Mouse (Mus musculus) CD4-positive helper T cell, adult 2 months (primary cell): ENCODE results near the gene Syt16.

Experiments
- DNase-seq: peaks from one replicate; pipeline ENCODE4 v3.0.0-alpha.2; 2012; ENCODE audit warnings: low read depth, missing footprints, low spot score

Gene Syt16

DNA sequence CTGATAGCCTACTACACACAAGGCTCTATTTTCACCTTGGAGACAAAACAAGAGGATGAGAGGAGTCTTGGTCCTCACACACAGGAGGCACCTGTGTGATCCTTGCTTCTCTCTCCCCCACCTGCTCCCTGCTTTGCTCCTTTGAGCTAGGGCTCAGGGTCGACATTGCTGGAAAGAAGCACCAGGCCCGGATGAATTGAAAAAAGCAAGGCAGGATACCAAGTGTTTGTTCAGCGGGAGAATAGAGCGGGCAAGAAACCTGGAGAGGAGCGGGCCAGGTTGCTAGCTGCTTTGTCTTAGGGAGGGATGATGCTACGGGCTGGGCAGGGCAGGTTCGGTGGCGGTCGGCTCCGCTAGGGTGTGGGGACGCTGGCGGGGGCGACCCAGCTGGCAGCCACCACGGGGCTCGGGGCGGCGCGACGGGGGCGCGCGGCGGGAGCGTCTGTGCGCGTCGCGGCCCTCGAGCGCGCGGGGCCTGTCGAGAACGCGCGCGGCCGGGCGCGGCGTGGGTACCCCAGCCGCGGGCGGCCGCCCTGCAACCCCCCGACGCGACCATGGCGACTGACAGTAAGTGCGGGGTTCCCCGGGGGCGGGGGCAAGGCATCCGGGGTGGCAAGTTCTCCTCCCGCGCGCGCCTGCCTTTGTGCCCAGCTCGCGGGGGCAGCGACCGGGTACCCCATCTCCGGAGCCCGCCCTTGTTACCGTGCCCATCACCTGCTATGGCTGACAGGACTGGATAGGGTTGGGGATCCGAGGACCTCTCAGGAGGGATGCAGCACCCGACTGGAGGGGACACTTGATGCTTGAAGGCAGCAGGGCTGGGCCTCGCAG is at the start of gene Syt16:
TSS of gene Syt16 (plus strand) at position 365 of the 831 bp plus-strand sequence.
- DNase-seq: no peak

DNA sequence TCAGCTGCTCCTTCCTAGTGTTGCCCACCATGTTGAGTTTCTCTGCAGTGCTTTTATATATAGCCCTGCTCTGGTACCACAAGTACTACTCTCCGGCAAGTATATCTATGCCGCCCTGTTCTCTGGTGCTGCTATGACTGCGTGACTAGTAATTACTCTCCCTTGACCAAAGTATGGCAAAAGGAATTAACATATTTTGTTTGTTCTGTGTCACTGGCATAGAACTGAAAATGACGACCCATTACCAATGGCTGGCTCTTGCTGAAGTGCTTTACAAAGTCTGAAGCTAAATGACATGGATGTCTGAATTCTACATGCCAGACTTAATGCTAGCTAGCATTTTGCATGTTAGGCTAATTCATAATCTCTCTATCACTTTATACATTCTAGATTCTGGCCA is 49.0 kb upstream of the Syt16 start:
- no peak for DNase-seq

- DNase-seq: peak; percentile 19
Observed at GRCm38 (mm10) chr12:73949318-73950058, 48.0 kb upstream of the Syt16 start.

DNA sequence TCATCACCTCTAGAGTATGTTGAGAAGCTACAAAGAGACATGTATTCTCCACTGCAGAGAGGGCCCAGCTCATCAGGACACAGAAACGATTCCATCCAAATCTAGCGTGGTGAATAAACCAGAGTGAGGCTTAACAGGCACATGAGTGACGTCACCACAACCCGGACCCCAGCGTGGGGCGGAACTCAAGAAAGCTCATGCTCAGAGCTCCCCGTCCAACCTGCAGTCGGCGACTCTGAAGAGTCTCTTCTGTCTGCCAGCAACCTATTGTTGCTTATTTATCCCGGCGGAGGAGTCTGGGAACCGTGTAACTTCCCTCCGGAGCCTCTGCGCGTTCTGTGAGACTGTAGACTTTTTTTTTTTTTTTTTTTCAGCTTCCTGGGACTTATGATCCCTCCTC is 44.6 kb upstream of the Syt16 start:
- DNase-seq: peak; percentile 66

- peak; percentile 50 for DNase-seq
Observed at GRCm38 (mm10) chr12:73953420-73954186, 43.9 kb upstream of the Syt16 start.

DNA sequence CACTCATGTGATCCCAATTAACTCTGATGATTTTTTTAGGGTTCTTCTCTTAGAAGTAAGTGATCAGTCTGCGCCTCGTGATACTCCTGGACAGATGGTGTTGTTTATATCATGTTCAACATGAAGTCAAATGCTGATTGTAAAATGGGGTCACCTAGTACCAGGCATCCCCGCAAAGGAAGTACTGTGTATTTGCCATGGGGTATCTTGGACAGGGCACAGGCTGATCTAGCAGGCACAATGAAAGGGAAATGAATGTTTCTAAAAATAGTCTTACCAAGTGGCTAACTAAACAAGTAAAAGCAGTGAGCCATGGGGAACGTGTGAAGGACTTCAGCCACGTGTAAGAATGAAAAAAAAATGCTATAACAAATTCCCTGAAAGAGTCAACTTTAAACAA is 42.7 kb upstream of the Syt16 start:
- no peak for DNase-seq

DNA sequence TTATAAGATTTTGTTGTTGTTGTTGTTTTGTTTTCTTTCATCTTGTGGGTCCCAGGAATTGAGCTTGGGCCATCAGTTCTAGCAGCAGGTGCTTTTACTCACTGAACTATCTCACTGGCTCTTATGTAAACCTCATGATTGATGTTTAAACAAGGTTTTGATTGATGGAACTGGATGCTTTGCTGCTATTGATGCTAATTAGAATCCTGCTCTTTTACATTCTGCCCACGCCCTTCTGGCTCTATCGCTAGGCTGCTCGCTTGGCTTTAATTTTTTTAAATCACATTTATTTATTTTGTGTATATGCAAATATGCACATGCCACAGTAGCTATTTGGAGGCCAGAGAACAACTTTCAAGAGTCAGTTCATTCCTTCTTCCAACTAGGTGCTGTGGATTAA is 39.8 kb upstream of the Syt16 start:
- DNase-seq: no peak

- DNase-seq: no peak
Observed at GRCm38 (mm10) chr12:73958830-73959229, 38.6 kb upstream of the Syt16 start.

DNA sequence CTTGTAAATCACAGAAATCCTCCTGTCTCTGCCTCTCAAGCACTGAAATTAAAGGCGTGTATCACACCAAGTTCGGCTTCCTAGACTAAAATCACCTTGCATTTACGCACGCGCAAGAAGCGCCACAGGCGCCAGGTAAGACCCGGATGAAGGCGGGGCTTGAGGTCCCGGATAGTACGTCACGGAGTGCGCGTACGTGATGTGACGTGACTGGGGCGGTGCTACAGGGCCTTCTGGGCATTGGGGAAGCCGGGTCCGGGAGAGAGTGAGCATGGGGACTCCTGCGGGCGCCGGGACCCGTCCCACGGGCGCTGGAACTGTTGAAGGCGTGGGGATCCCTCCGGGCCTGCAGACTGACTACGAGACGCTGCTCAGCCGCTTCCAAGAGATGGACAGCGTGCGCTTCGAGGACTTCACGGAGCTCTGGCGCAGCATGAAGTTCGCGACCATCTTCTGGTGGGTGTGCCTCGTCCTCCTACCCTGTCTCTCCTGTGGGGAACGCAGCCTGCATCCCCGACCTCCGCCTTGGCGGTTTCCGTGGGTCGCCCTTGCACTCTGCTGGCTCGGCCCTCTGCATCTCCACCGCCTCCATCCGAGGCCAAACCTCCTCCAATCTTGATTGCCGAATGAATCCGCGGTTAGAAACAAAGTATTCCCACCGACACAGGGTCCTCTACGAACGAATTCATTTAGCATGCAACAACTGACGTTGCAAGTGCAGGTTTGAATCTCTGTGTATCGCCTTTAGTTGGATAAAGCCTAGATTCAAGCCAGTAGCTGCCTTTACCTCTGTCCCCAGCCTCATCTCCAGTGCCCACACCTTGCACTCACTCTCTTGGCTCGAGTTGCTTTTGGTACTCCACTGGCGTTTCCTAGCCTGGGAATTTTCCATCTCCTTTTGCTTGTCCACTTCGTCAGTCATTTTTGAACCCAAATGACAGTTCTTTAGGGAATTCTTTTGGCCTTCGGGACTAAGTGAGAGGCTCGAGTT is 32.9 kb upstream of the Syt16 start, which contains the start of gene Snapc1:
TSS of gene Snapc1 (plus strand) at position 191 of the 991 bp plus-strand sequence.
- peak; percentile 97 for DNase-seq

GRCm38 (mm10) chr12:73969142-73969541 is 28.3 kb upstream of the Syt16 start:
- DNase-seq: no peak

DNA sequence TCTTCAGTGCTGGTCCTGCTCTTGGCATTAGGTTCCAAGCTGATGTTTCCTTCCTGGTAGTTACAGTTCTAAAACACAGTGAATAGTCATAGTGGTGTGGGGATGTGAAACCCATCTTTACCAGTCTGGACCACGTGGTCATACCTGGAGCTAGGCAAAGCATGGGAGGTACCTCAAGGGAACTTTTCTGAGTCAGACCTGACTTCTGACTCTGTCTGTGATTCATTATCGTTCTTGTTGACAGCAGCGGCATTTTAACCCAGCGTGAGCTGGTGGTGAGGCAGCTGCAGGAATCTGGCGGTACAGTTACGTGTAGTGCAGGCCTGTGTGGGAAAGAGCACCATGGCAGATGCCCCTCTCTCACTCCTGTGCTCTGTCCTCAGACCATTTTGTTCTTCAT is 22.9 kb upstream of the Syt16 start:
- no peak for DNase-seq

DNA sequence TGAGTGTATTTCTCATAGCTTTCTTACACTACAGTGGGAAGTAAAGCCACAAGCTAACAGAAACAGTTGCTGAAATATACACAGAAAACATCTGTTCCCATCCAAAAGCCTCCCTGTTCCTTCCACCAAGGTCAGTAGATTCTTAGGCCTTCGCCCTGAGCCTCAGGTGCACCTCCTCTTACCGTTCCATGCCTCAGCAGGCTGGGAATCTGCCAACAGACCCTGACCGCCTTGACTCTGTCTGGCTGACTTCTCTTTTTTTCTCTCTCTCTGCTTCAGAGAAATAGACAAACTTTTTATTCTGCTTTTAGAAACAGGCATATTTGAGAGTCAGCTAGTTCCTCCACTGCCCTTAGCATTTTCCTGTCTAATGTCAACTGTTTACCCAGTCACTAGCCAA is 19.3 kb upstream of the Syt16 start:
- no peak for DNase-seq

GRCm38 (mm10) chr12:73979667-73980066 is 17.8 kb upstream of the Syt16 start:
- no peak for DNase-seq

DNA sequence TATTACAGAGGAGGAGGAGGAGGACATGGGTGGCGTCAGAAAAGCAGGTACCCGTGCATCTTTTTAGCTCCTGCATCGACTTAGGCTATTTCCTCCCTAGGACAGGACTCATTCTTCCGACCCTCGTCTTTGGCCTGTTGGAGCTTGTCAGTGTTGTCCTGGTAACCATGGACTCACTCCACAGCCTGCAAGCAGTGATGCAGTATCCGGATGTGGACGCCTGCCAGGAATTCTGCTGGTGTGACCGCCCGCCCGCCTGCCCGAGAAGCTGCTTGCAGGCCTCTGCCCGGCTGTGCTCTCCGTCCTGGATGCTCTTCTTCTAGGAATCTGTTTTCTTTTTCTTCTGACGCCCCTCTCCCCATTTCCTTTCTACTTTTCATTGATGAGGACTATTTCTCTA is 14.9 kb upstream of the Syt16 start:
- DNase-seq: no peak

DNA sequence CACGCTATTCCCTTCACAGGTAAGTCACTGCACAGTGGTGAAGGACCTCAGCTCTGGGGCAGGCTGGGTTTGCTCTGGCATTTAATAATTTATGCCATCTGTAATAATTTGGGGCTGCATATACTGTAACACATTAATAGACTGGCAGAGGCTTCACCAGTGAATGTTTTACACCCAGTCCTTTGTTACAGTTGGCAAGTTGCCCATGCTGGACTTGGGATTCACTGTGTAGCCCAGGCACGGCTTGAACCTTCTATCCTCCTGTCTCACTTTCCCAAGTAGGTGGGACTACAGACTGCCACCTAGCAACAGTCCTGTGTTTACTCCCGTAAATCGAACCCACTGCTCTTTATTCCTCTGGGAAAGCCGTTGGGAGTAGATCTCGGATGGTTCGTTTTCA is 11.2 kb upstream of the Syt16 start:
- DNase-seq: no peak

DNA sequence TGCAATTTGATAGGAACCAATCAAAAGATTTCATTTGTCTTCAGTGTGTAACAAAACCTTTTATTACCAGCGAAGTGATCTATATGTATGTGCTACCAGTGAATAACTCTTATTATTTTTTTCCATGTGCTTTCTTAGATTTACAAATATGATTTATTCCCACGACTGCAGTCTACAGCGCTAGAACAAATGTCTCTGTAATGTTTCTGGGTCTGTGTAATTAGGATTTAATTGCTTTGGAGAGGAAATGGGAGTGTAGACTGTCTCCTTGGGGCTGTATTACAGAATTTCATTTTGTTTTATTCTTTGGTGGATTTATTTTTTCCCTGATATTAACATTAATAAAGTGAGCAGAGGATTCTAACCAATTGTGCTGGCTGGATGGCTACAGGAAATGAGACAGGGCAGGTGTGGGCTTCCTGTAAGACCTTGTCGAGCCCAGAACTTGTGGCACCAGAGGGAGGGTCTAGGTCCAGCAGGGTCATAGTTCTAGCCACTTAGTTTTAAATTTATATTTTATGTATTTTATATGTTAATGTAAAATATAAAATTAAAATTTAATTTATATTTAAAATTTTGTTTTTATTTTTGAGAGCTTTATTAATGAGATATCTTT is 9.0 kb upstream of the Syt16 start:
- no peak for DNase-seq

- DNase-seq: peak; percentile 64
Observed at GRCm38 (mm10) chr12:73989594-73989993, 7.9 kb upstream of the Syt16 start.

DNA sequence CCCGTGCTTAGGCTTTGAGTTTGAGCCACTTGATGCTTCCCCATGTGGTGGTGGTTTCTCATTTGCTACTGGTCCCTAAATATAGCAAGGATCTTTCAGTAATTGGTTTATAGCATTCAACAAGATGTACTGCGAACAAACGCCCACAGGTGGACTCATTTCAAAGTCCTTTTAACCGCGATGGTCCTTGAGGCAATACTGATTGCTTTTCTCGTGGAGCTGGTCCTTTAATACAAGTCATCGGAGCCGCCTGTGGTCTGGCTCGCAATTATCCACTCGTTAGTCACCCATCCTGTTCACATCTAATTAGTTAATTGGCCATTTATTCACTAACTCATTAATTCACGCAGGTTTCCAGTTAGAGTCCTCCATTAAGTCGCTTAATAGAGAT is 560 bp upstream of the Syt16 start:
- no peak for DNase-seq

DNA sequence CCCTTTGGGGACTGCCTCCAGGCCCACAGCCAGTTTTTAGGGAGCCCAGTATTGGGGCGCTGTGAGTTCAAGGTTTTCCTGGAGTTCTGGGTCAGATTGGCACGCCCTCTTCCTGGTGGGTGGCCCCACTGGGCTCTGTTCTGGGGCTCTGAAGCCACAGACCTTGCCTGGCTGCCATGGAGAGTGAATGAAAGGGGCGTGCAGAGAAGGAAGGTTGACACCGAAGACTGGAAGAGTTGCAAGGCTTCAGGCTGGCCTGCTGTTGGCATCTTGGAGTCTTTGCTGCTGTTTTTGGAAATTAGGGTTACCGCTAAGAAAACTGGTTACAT is 631 bp downstream of the Syt16 start:
- DNase-seq: no peak

GRCm38 (mm10) chr12:74002449-74002848 is 5.0 kb downstream of the Syt16 start:
- DNase-seq: no peak
